Mouse (Mus musculus) embryonic facial prominence, embryonic 11.5 days (tissue): Measurements from ENCODE around the gene Dicer1. TPM values are rescaled to one million over a fixed set of nuclear protein-coding genes. Genes with fewer than 3 reads are reported as not detected.
"Not testable (repeated sequence)": the region's sequence is repeated elsewhere in the genome, so short reads cannot be mapped to it uniquely, and the experiment has no call there.

Source experiments
- ATAC-seq: fragments of 200-750 bp; cut with Nextera tagmentation; replicated peaks from 2 replicates; pipeline ENCODE4 v1.8.0; 2017; ENCODE audit warnings: low read depth; ENCODE audit not compliant: insufficient number of reproducible peaks, low FRiP score, low TSS enrichment
- DNase-seq: peaks from one replicate; pipeline ENCODE4 v3.0.0-alpha.2; 2015; ENCODE audit warnings: low spot score
- H3K27ac ChIP-seq: fragments of 300-500 bp; sonication (generic); replicated peaks from 2 replicates; pipeline ENCODE4 v1.5.1; 2014; ENCODE audit warnings: mild to moderate bottlenecking, low read depth, low read length, control low read depth
- H3K27me3 ChIP-seq: fragments of 300-500 bp; sonication (generic); 2 replicates; pipeline ENCODE4 v1.6.1; 2014; ENCODE audit warnings: mild to moderate bottlenecking, low read length, moderate library complexity, mixed read lengths; ENCODE audit not compliant: control insufficient read depth, insufficient read depth
- H3K36me3 ChIP-seq: fragments of 300-500 bp; sonication (generic); replicated peaks from 2 replicates; pipeline ENCODE4 v1.6.1; 2014; ENCODE audit warnings: low read depth, mild to moderate bottlenecking, low read length, moderate library complexity, mixed read lengths; ENCODE audit not compliant: control insufficient read depth, insufficient read depth
- H3K4me1 ChIP-seq: fragments of 300-500 bp; sonication (generic); 2 replicates; pipeline ENCODE4 v1.6.1; 2014; ENCODE audit warnings: low read length, mixed read lengths; ENCODE audit not compliant: control insufficient read depth, insufficient read depth
- H3K4me2 ChIP-seq: fragments of 300-500 bp; sonication (generic); 2 replicates; pipeline ENCODE4 v1.6.1; 2014; ENCODE audit warnings: low read depth, mild to moderate bottlenecking, control low read depth, low read length, moderate library complexity
- H3K4me3 ChIP-seq: fragments of 300-500 bp; sonication (generic); 2 replicates; pipeline ENCODE4 v1.5.1; 2014; ENCODE audit warnings: low read depth, low read length, control low read depth
- H3K9ac ChIP-seq: fragments of 300-500 bp; sonication (generic); replicated peaks from 2 replicates; pipeline ENCODE4 v1.6.1; 2014; ENCODE audit warnings: mild to moderate bottlenecking, control low read depth, low read length
- H3K9me3 ChIP-seq: fragments of 300-500 bp; sonication (generic); replicated peaks from 2 replicates; pipeline ENCODE4 v1.6.1; 2016; ENCODE audit warnings: mild to moderate bottlenecking, low read length, inconsistent platforms, mixed read lengths; ENCODE audit not compliant: control insufficient read depth
- WGBS: fragments of 180-500 bp; shearing (Covaris S2); extraction: QIAGEN DNeasy Blood & Tissue Kit; methylation state at CpG from one replicate; pipeline ENCODE4 v1.1.7; 2014; 5-methylcytosine and 5-hydroxymethylcytosine counted together
- polyA plus RNA-seq: library from polyadenylated mRNA; unstranded; fragments of >200 nt; fragmentation: Nextera tagmentation; extraction: Ambion mirVana; gene quantifications from 2 replicates; pipeline ENCODE4 v1.2.1, GENCODE M21; 2014

The Dicer1 gene
- polyA plus RNA-seq, 1 experiment from 2014 or later: 31.1 TPM

DNA sequence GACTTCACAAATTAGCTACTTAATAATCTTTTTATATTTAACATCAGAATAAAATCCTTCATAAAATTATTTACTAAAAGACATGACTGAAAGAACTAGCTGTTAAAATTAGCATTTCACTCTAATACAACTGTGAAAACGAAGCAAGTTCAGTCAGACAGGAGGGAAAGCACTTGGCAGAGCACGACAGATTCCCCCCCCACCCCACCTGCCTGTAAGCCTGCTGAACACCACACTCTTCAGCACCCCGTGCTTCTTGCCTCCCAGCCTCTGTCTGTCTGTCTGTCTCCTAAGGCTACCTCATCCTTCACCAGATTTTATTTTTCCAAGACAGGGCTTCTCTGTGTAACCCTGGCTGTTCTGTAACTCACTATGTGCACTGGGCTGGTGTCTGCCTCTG is 12.8 kb downstream of the Dicer1 start:
- Histone ChIP-seq H3K27me3 (no peaks in the 10 kb centered on the region), H3K27ac (no peak overlapping the region), H3K4me3 (no peak overlapping the region), H3K36me3 (no peaks in the 10 kb centered on the region; the same call in 1 of the 2 replicates), H3K9me3 (no peaks in the 10 kb centered on the region), H3K4me1 (no peaks in the 10 kb centered on the region), H3K9ac (no peak overlapping the region), H3K4me2 (no peak overlapping the region)
- DNase-seq (no peak), ATAC-seq (no peak)
- WGBS: 79% methylated on average over 3 of the region's 3 CpGs

DNA sequence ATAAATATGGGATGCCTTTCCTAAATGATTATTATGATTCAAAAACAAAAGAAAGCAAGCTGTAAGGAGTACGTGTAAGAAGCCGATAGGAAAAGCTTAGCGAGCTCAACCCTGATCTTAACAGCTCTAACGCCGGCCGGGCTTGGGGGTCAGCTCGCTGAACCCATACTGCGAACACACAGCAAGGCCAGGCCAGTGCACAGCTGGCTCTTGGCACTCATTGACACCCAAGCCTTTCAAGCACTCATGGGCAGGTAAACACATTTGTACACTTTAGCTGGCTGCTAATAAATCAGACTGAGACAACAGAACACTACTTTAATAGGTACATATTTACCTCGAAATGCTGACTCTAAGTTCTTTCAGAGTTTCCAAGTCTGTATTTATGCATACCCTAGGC is 13.3 kb downstream of the Dicer1 start:
- Histone ChIP-seq H3K27me3 (no peaks in the 10 kb centered on the region), H3K27ac (no peak overlapping the region), H3K4me2 (no peak overlapping the region), H3K4me3 (no peak overlapping the region), H3K9ac (no peak overlapping the region), H3K4me1 (no peaks in the 10 kb centered on the region), H3K36me3 (no peaks in the 10 kb centered on the region; the same call in 1 of the 2 replicates), H3K9me3 (no peaks in the 10 kb centered on the region)
- DNase-seq (no peak), ATAC-seq (no peak)
- WGBS: 84% methylated on average over 9 of the region's 9 CpGs

DNA sequence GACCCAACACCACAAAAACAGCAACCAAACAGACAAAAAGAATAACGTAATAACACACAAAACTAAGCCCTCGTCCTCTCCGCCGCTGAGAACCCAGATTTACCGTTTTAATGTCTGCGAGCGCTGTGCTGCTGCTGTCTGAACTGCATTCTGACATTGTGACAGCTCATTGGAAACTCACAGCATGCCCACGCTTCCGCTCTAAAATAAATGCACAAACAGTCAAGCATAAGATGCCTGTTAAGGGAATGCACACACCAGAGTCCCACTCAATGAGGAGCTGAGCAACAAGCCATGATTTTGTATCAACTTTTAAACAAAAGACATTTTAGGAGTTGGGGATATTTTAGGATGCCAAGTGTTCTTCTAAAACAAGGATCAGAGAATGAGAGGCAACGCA is 14.1 kb downstream of the Dicer1 start:
- Histone ChIP-seq H3K27ac (no peak overlapping the region), H3K4me3 (no peak overlapping the region), H3K9me3 (no peaks in the 10 kb centered on the region), H3K36me3 (no peaks in the 10 kb centered on the region; the same call in 1 of the 2 replicates), H3K4me1 (no peaks in the 10 kb centered on the region), H3K4me2 (no peak overlapping the region), H3K27me3 (no peaks in the 10 kb centered on the region), H3K9ac (no peak overlapping the region)
- WGBS: 92% methylated on average over 10 of the region's 10 CpGs
- ATAC-seq: no peak
- no peak for DNase-seq

DNA sequence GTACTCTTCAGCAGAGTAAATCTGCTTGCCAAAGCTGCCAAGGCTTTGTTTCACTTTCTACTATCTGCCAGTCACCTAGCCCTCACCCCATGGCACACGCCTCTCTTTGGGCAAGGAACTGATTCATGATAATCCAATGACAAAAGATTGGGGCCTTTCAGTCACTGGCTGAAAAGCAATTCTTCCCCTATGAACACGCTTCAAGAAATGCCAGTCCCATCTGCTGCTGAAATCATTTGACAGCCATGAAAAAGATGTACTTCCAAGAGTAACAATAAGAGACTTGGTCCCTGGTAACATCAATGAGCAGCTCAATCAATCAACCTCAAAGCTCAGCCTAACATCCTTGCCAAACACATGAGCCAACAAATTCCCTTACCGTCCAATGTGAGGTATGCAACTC is 15.8 kb downstream of the Dicer1 start:
- Histone ChIP-seq H3K4me2 (no peak overlapping the region), H3K4me3 (no peak overlapping the region), H3K4me1 (no peaks in the 10 kb centered on the region), H3K36me3 (no peaks in the 10 kb centered on the region; the same call in 1 of the 2 replicates), H3K9me3 (no peaks in the 10 kb centered on the region), H3K27ac (no peak overlapping the region), H3K9ac (no peak overlapping the region), H3K27me3 (no peaks in the 10 kb centered on the region)
- no peak for DNase-seq
- 78% methylated on average over 3 of the region's 3 CpGs for WGBS
- no peak for ATAC-seq

DNA sequence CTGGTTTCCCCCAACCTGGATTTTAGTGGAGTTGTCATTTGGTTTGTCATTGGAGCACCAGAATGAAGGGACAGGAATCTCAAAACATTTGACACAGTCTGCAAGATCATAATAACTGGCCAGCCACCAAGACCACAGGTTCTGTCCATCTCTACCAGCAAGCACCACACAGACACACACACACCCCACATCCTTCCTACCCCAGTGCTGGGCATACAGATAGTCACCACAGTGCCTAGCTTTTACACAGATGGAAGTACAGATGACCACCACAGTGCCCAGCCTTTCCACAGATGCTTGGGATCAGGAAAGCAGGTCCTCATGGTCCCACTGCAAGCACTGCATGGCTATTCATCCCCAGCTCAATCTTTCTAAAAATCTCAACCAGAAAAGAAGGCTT is 18.6 kb downstream of the Dicer1 start:
- H3K27me3 ChIP-seq: no peaks in the 10 kb centered on the region
- H3K9ac ChIP-seq: no peak overlapping the region
- no peaks in the 10 kb centered on the region for H3K9me3 ChIP-seq
- no peak overlapping the region for H3K4me3 ChIP-seq
- DNase-seq: no peak
- no peak for ATAC-seq
- no peaks in the 10 kb centered on the region for H3K4me1 ChIP-seq
- H3K36me3 ChIP-seq: no peaks in the 10 kb centered on the region; the same call in 1 of the 2 replicates
- H3K27ac ChIP-seq: no peak overlapping the region
- no peak overlapping the region for H3K4me2 ChIP-seq

DNA sequence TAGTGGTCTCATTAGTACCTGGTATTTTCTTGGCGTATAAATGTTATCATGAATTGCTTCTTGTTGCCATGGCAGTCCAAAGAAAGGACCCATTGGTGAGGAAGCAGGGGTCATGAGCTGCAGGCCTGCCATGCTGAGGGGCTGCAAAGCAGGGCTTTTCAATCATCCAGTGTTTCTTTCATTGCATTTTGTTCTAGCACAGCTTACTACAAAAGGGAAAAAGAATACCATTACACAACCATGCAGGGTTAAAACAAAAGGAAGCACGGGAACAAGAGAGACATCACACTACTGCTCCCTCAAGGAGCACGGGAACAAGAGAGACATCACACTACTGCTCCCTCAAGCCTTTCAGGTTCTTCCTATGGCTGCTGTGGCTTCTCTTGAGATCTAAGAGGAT is 20.0 kb downstream of the Dicer1 start:
- Histone ChIP-seq H3K36me3 (no peaks in the 10 kb centered on the region; the same call in 1 of the 2 replicates), H3K9me3 (no peaks in the 10 kb centered on the region), H3K27me3 (no peaks in the 10 kb centered on the region), H3K4me1 (no peaks in the 10 kb centered on the region), H3K4me3 (no peak overlapping the region), H3K9ac (no peak overlapping the region), H3K4me2 (no peak overlapping the region), H3K27ac (no peak overlapping the region)
- DNase-seq (no peak), ATAC-seq (0 out of 2 replicates have a peak, but pooled peaks have one; percentile 40)
- WGBS: 72% methylated on average over 3 of the region's 3 CpGs

DNA sequence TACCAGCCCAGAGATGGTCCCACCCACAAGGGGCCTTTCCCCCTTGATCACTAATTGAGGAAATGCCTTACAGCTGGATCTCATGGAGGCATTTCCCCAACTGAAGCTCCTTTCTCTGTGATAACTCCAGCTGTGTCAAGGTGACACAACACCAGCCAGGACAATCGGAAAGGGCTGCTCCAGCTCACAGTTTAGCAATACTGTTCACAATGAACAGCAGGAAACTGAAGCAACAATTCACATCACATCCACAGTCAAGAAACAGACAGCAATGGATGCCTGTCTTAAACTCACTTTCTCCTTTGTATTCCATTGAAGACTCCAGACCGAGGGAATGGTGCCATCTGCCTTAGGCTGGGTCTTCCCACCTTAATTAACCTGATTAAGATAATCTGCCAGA is 25.3 kb downstream of the Dicer1 start:
- WGBS: 73% methylated on average over 2 of the region's 2 CpGs
- not testable (repeated sequence) for ATAC-seq, H3K36me3 ChIP-seq, H3K27me3 ChIP-seq, H3K4me1 ChIP-seq, H3K4me3 ChIP-seq, H3K4me2 ChIP-seq, DNase-seq, H3K9ac ChIP-seq, H3K9me3 ChIP-seq, H3K27ac ChIP-seq

DNA sequence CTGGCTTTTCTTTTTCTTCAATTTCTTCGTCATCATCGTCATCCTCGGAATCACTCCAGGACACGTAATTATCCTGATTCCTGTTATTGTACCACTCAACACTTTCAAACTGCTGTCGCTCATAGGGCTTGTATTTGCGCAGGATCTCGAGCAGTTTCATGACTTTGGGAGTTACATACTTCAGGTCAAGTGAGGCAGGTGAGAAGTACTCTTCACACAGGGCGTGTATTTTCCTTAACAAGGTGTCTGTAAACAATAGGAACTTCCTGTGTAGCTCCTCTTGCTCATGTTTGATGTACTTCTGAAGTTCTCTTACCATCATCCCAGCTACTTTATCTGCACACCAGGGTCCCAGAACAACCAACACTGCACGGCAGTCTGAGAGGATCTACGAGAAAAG is 29.7 kb downstream of the Dicer1 start:
- no peak for DNase-seq

More for the DNA sequence above, 29.7 kb downstream of the Dicer1 start:
- peaks cover 5% of the 10 kb centered on the region for H3K36me3 ChIP-seq
- no peak overlapping the region for H3K4me2 ChIP-seq
- ATAC-seq: no peak
- no peak overlapping the region for H3K9ac ChIP-seq
- no peak overlapping the region for H3K27ac ChIP-seq
- WGBS: 94% methylated on average over 10 of the region's 10 CpGs
- H3K27me3 ChIP-seq: no peaks in the 10 kb centered on the region
- H3K4me3 ChIP-seq: no peak overlapping the region
- H3K9me3 ChIP-seq: no peaks in the 10 kb centered on the region
- no peaks in the 10 kb centered on the region for H3K4me1 ChIP-seq
